Mouse (Mus musculus): ENCODE measurements around the gene Ptger1.
A peak's percentile ranks its signal among the peaks of the same experiment; 100 is the strongest.

Ptger1 gene

DNA sequence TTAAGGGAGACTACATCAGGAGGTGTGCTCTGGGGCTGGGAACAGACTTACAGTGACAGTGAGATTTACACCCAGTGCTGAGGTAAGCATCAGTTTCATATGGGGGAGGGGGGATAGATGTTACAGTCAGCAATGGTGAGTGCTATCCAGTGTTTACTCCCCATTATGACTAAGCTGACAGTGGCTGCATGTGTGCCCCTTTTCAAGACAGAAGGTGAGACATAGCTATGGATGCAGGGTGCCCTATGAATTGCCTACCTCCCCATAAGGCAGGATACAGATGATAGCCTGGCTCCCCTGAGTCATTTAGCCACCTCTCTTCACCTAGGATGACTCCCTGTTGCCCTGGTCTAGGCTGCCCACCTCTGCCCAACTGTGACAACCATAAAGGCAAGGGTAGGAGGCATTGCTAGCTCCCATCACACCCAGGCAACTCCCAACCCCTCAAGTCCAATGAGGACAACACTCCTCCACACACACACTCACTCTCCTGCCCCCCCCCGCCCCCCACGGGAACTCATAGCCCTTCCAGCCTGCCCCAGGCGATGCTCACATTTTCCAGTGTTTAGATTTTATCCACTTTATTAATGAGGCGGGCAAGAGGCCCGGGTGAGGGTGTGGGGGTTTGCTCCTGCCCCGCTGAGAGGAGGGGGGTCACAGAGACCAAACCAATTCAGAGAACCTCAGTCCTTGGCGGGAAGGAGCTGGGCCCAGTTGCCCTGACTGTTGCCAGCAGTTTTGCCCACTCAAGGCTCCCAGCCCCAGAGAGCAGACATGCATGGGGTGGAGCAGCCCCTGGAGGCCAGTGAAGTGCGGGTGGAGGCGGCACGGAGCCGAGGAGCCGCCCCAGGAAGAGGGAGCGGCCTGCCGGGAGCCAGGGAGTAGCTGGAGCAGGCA, at the start of gene Ptger1:
Ptger1 (plus strand) TSS at position 710 of the 897 bp plus-strand sequence.
- DNase-seq (ENCODE audit: low read depth, low spot score), result no peak

- peak; percentile 78 for DNase-seq (ENCODE audit: low read depth, low spot score)
Observed at GRCm38 (mm10) chr8:83617111-83617510, 49.4 kb upstream of the Ptger1 start.

DNA sequence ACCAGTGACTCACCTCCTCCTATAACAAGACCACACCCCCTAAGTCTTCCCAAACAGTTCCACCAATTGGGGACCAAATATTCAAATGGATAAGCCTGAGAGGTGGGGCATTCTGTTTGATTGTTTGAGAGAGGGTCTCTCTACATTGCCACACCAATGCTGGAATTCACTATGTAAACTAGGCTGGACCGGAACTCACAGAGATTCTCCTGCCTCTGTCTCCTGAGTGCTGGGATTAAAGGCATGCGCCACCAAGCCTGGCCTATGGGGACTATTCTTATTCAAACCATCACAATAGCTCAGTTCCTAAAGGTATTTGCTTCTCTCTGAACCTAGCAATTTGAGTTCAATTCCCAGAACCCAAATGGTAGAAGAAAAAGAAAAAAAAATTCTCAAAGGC, 47.9 kb upstream of the Ptger1 start:
- no peak for DNase-seq (ENCODE audit: low read depth, low spot score)

DNA sequence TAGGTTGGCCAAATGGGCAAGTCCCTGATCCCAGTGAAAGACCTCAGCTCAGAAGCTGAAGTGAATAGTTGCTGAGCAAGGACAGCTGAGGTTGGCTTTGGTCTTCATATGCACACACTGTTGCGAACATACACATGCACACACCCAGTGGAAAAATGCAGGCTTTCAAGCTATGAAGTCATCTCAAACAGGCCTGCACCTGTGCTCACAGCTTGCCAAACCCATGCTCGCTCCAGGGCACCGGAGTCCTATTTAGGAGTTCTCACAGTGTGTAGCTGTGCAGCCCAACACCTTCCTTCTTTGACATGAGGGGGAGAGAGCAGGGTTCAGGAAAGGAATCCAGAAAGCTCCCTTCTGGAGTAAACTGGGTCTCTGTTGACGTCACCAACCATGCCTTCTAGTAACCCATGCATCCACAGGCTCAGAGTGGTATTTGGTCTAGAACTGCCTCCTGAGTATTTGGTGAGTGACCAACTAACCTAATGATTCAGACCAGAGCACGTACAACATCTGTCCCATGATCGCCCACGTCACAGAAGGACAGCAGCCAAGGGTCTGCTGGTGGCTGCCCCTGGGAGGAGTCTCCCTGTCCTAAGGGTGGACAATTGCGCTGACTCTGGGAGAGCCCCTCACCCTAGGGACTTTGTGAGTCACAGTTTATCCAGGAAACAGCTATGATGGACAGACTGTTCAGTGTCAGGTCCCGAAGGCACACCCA, 46.8 kb upstream of the Ptger1 start:
- no peak for DNase-seq (ENCODE audit: low read depth, low spot score)

- DNase-seq (ENCODE audit: low read depth, low spot score), result no peak
Observed at GRCm38 (mm10) chr8:83621691-83622388, 44.6 kb upstream of the Ptger1 start.

DNA sequence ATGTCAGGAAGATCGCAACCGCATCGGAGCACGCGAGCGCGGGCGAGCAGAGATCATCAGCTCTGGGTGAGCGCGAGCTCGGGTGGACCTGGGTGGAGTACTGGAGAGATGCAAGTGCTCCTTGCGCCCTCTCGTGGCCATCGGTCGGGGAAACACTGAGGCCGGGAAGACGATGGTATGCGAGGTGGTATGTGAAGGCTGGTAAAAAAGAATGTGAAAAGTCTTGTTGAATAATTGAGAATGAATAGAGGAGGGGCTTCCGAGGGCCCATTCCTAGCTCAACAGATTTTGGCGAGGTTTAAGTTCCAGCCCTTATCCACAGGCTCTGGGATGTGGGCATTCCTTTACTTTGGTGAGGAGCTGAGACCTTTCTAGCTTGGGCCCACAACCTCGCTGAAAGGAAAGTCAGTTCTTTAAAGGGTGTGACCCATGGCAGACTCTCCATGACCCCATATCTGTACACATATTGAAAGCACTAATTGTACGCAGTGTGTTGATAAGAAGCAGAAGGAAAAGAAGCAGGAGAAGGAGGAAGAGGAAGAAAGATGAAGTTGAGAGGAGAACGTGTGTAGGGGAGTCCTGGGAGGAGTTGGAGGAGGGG, 44.0 kb upstream of the Ptger1 start:
- peak; percentile 97 for DNase-seq (ENCODE audit: low read depth, low spot score)

GRCm38 (mm10) chr8:83623549-83623948, 42.9 kb upstream of the Ptger1 start:
- no peak for DNase-seq (ENCODE audit: low read depth, low spot score)

- DNase-seq (ENCODE audit: low read depth, low spot score), result peak; percentile 69
Observed at GRCm38 (mm10) chr8:83624739-83625138, 41.7 kb upstream of the Ptger1 start.

DNA sequence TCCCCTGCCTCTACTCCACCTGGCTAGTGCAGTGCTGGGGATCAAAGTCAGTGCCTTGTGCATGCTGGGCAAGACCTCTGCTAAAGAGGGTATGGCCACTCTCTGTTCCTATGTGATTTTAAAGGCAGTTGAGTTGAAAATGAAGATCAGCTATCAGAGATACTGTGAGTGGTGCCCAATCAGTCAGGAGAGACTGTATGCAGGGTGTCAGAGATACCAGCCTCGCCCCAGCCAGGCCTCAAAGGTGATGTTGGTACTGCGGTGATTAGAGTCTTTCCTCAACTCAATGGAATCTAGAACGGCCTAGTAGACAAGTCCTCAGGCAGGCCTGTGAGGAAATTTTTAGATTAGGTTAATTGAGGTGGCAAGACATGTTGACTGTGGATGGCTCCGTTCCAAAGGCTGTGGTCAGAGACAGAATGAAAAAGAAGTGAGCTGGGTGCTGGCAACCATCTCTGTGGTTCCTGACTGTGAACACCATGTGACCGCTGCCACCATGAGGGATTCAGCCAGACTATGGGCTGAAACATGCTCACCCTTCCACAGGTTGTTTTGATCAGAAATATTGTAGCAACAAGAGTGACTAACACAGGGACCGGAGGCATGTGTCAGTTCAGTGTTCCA, 40.7 kb upstream of the Ptger1 start:
- no peak for DNase-seq (ENCODE audit: low read depth, low spot score)

DNA sequence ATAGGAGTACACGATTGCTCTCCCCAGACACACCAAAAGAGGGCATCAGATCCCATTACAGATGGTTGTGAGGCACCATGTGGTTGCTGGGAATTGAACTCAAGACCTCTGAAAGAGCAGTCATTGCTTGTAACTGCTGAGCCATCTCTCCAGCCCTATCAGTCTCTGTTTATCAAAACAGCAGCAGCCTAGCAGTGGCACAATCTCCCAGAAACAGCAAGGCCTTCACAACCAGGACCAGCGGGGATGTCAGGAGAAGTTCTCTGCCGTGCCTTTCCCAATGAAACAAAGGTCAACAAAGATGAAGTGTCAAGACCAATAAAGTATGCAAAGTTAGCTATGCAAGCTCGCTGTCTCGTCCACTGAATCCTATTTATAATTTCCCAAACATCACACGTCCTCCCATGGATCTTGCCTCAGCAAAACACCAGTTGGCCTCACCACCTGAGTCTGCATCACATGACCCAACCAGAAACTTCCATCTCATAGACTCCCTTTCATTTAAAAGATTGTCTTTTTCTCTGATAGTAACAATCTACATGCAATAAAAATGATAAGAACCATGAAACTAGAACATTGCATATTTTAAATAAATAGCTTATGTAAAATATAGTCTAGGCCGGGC, 34.3 kb upstream of the Ptger1 start:
- no peak for DNase-seq (ENCODE audit: low read depth, low spot score)

DNA sequence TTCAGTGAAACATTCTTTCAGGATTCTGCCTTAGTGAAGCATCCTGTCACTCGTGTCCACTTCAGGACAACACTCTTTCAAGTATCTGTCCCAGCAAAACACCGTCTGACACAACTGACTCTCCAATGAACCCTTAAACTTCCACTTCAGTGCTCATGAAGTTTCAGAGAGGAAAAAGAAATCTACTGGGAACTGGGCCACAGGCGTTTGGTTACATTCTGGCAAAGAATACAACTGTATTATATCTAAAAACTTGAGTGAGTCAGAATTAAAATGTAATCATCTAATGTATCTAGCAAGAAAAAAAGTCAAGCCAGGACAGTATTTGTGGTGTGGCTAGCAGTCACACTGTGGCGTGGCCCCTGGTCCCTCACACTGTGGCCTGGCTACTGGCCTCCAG, 27.6 kb upstream of the Ptger1 start:
- no peak for DNase-seq (ENCODE audit: low read depth, low spot score)

DNA sequence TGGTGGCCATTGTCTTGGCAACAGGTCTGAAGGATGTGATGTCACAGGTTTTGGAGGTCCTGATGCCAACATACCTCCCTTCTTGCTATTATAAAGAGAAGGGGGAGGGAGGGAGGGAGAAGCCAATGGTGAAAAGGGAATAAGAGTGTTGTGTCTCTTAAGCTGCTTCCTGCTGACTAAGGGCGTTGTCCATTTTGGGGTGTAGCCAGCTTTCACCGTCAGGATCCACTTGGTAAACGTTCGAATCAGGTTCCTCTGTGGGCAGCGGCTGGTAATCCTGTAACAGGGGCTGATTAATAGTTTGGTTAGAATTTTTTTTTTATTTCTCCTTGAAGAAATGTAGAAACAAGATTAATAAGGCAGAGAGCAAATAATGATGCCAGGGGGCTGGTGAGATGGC, 26.8 kb upstream of the Ptger1 start:
- no peak for DNase-seq (ENCODE audit: low read depth, low spot score)

GRCm38 (mm10) chr8:83647511-83647910, 19.0 kb upstream of the Ptger1 start:
- no peak for DNase-seq (ENCODE audit: low read depth, low spot score)

DNA sequence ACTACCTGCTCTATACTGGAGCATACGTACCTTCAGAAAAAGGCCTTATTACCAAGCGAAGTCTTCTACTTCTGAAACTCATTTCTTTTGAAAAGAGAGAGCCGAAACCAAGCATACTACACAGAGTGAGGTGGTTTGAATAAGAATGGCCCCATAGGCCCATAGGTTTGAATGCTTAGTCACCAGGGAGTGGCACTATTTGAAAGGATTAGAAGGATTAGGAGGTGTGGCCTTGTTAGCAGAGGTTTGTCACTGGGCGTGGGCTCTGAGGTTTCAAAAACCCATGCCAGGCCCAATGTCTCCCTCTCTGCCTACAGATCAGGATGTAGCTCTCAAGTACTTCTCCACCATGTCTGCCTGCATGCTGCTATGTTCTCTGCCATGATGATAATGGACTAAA, 18.4 kb upstream of the Ptger1 start:
- DNase-seq (ENCODE audit: low read depth, low spot score), result no peak

GRCm38 (mm10) chr8:83649699-83650098, 16.8 kb upstream of the Ptger1 start:
- DNase-seq (ENCODE audit: low read depth, low spot score), result peak; percentile 55

DNA sequence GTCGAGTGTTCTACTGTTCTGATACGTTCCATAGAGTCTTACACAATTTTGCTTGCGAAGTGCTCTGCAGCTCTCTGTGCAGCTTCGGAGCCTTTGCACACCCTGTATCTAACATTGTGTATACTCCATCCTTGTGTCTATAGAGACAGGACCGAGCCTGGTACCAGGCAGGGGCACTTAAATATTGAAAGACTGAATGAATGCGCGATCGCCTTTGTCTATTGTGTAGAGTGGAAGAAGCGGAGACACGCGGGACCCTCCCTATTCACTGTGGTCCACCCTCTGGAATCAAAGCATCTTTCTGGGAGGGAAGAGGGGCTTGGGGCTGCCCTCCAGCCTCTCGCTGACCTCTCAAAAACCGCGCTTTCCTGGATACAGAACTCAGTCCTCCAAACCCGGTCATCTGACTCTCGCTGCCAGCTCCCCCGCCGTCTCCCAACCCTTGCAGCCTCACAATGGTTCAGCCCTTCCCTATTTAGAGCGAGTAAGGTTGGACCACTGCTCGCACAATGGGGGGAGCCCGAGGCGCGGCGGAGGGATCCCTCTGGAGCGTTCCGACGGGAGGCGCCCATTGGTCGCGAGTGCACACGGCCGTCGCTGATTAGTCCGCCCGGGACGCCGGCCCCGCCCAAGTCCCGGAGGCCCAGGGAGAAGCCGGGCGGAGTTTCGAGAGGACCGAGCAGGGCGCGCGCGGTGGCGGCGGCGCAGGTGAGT, 14.3 kb upstream of the Ptger1 start, which contains the start of gene Gipc1:
Gipc1 (plus strand) TSS at position 648 of the 714 bp plus-strand sequence.
- DNase-seq (ENCODE audit: low read depth, low spot score), result peak; percentile 100

DNA sequence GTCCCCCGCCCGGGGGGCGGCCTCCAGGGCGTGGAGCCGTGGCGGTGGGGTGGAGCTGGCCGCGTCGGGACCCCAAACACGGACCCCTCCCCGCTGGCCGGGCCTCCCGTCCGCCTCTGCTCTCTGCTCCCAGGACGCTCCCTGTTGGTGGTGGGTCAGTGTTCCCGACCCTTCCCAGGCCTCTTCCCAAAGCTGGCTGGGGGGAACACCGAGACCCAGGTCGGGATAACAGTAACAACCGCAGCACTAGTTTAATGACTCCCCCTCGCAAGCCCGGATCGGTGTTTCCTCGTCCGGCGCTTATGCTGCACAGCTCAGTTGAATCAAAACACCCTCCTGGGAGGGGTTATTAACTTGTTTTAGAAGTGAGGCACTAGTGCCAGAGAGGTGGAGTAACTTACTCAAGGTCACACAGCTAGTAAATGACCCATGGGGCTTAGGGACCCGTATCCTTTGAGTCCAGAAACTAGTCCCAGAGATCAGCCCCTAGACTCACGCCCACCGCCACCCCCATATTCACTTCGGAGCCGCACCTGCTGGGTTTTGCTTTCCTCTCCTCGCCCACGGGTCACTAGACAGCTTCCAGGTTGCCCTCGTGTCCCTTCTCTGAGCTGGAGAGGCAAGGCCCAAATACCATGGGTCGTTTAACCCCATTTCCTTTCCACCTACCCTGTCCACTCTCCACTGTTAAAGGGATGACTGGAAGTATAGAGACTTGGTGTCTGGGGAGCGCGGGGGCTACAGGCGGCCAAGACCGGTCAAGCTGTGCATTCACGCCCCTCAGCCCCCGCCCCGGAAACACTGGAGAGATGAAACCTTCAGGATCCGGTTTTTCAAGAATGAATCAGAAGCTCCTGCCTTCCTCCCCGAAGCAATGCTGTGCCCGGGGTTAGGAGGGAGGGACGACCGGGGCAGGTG, 13.5 kb upstream of the Ptger1 start:
- DNase-seq (ENCODE audit: low read depth, low spot score), result no peak

DNA sequence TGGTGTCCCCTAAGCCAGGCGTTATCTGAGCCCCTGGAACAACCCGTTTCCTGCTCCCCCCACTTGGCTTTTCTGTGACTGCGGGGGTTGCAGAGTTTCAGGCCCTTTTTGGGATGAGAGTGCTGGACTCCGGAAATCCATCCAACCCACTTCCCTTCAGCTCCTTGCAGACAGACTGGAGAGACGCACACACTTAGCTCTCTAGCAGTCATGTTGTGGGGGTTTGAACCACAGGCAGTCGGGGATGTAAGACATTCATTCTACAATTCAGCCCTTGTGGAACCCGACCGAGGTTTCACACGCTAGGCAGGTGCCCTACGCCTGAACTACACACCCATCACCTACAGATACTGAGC, 12.8 kb upstream of the Ptger1 start:
- peak; percentile 57 for DNase-seq (ENCODE audit: low read depth, low spot score)

DNA sequence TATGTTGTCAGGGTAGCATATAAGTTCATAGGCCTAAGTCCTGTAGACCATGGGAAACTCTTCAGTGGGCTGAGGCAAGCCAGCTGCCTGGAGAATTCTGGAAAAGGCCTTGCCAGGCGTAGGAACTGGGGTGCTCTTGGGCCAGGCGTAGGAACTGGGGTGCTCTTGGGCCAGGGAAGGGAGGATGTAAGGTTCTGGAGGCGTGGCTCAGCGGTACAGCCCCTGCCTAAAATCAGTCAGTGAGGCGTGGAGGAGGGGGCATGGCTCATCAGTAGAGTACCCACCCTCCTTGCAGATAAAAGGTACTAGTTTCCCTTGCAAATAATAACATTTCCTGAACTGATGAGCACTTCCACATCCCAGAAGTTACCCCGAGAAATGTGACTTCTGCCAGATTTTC, 11.8 kb upstream of the Ptger1 start:
- DNase-seq (ENCODE audit: low read depth, low spot score), result no peak
